Mouse (Mus musculus) embryo, embryonic 10.5 days (tissue): ENCODE measurements around the gene Farsa.
"Not testable (repeated sequence)": the region's sequence is repeated elsewhere in the genome, so short reads cannot be mapped to it uniquely, and the experiment has no call there.

Experiments
- DNase-seq: peaks from one replicate; pipeline ENCODE4 v3.0.0-alpha.2; 2015; ENCODE audit warnings: low spot score

Gene Farsa

DNA sequence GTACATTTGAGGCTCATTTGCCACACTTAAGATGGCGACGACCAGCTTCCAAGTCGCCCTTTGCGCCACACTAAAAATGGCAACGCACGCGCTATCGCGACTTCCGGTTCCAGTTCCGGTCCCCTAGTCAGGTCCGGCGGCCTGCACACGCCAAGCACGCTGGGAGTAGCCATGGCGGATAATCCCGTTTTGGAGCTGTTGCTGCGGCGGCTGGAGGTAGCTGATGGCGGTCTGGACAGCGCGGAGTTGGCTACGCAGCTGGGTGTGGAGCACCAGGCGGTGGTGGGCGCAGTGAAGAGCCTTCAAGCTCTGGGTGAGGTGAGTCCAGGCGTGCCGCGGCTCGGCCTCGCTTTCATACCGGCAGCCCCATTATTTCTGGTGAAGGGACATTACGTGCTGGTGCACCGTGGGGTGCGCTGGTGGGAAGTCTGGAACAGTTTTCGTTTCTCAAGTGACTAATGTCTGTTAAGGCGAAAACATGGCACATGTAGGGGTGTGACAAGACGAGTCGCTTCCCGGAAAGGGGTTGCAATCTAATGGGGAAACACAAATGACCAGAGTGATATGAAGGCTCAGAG is at the start of gene Farsa:
TSS of gene Farsa (plus strand) at position 126 of the 578 bp plus-strand sequence.
- DNase-seq: peak; percentile 98

DNA sequence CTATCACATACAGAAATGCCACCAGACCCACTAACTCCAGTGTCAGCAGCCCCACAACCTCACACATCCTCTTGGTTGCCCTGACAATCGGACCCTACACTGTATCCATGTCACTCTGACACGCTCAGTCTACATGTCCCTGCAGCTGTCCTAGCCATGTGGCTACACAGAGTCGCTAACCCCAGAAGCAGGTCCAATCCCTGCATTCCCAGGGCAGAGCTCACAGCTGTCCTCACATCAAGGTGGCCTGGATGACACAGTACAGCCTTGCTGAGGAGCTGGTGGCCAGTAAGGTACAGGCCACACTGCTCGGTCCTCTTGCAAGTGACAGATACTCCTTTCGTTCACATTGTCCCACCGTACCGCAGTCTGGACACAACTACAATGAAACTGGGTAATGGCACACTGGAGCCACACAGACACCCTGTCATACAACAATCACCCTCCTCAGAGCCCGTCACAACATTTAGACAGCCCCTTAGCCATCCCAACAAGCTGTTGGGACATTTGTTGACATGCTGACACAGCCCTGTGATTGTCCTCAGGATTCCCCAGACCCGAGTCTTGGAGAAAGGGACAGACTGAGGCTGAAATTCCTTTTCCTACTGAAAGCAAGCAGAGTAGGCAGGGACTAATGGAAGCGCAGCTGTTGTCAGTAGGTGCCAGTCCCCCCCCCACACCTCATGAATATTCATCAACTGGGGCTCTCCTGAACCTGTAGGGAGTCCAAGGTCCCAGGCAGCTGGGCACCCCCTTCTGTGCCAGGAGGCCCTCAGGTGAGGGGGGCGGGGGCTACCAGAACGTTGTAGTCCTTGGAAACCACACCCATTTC is 47.5 kb upstream of the Farsa start:
- DNase-seq: no peak

DNA sequence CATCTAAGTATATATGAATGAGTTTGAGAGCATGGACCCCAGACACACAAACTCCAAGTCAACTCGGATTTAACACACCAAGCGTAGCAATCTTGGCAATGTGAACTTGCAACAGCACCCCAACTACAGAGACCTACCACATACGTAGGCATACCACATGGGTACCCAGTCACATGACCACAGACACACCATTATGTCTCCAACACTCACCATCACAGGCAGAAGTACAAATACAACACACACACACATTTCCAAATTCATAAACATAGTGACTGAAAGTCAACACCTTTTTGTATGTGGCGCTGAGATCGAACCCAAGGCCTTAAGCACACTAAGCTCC is 46.9 kb upstream of the Farsa start:
- no peak for DNase-seq

DNA sequence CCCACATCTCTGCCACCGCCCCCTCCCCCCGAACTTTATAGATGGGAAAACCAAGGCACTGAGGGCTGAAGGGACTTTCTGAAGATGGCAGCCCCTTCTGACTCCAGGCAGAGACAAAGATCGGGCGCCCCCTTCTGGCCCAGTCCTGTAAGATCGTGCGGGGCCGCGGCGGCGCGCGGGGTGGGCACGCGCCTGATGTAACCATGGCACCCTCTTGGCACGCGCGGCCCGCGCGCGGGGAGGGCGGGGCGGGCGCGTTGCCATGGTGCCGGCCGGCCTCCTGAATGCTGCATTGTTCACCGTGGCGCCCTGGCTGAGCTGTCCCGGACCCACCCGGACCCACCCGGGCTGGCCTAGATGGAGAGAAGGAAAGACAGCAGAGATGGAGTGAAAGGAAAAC is 45.9 kb upstream of the Farsa start:
- peak; percentile 90 for DNase-seq

DNA sequence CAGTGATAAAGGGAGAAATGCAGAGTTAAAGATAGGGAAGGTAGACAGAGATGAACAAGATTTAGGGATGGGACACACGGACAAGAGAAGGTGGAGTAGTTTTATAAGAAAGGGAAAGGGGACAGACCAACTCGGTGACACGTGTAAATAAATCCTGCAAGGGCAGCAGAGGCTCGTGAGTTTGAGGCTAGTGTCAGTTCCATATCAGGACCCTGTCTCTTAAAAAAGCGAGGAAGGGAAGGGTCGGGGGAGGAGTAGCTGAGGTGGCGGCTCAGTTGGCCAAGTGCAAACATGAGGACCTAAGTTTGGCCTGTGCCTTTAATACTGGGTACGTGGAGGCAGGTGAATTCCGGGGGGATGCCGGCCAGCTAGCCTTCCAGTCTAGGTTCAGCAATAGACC is 45.5 kb upstream of the Farsa start:
- DNase-seq: no peak

- peak; percentile 93 for DNase-seq
Observed at GRCm38 (mm10) chr8:84813059-84813458, 43.7 kb upstream of the Farsa start.

GRCm38 (mm10) chr8:84813830-84814229 is 43.0 kb upstream of the Farsa start:
- DNase-seq: no peak

GRCm38 (mm10) chr8:84814240-84814554 is 42.6 kb upstream of the Farsa start:
- no peak for DNase-seq

GRCm38 (mm10) chr8:84814555-84815441 is 42.0 kb upstream of the Farsa start:
- no peak for DNase-seq

DNA sequence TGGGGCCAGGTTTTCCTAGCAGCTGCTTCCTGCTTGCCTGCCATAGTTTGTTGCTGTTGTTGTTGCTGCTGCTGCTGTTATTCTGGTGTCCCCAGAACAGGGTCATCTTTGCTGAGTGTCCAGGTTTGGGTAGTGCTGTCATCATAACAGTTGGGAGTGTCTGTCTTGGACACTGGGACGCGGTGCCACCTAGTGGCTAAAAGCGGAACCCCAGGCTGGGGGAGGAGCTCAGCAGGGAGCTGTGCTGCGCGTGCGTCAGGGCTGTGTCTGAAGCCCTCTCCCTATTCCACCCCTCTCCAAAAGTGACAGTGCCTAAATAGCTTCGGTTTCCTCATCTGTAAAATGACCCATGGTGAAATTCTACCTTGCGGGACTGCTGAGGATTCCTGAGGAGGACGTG is 41.2 kb upstream of the Farsa start:
- DNase-seq: peak; percentile 93

DNA sequence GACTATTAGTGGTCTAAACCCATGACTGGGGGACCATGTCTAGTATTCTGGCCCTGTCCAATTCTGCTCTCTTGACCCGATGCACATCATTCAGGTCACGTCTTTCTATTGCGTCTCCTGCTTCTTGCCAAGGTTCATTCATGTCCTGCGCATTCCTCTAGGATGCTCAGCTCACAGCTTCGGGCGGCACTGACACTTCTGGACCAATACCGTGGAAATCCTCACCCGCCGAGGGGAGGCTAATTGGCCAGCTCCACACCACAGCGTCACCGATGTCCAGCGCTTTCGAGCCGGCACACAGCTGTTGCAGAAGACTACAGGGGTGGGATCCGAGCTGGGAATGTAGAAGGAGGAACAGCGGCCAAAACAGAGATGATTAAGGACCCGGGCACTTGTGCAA is 40.7 kb upstream of the Farsa start:
- no peak for DNase-seq

DNA sequence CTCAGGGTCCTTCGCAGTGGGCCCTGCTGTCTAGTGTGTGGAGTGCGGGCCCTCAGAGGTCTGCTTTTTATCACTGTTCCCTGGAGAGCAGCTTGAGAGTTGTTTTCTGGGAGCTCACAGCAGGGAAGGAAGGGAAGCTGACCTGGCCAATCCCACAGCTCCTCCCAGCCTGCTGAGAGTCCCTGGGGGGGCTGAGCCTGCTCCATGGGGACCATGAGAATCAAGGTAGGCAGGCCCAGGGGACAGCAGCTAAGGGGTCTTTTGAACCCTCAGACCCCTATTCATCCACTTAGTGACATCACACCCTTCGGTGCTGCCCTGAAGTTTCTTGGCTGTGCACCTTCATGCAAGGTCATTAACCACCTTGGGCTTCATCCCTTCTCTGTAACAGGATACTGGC is 34.1 kb upstream of the Farsa start, which contains the start of gene Dand5:
TSS of gene Dand5 (minus strand) at position 101 of the 400 bp plus-strand sequence.
- no peak for DNase-seq

DNA sequence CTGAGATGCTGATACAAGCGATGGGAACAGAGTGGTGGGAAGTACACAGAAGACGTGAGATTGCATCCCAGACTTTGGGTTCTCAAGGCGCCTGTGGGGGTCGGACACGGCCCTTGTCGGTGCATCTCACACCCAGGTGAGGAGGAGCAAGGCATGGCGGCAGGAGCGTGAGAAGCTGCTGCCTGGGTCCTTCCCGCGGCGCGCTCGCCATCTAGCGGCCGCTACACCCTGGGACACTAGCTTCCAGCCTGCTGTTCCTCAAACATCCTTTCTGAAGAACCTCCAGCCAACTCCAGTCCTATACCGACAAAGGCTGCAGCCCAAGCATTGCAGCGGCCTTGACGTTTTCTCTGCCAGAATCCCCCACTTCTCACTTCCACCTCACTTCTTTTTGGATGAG is 33.1 kb upstream of the Farsa start:
- peak; percentile 84 for DNase-seq

DNA sequence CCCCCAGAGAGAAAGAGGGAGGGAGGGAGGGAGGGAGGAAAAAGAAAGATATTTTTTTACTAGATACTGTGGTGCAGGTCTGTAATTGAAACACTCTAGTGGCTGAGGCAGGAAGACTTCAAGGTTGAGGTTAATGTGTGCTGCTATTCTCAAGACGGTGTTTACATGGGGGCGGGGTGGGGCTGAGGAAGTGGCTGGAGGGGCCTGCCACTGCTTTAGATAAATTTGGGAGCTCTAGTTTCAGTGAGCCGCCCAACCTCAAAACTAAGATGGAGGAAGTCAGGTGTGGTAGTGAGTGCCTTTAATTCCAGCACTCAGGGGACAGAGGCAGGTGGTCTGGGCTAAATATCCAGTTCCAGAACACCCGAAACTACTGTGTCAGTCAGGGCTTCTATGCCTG is 31.2 kb upstream of the Farsa start:
- DNase-seq: no peak

- not testable (repeated sequence) for DNase-seq
Observed at GRCm38 (mm10) chr8:84826518-84826917, 30.3 kb upstream of the Farsa start.

DNA sequence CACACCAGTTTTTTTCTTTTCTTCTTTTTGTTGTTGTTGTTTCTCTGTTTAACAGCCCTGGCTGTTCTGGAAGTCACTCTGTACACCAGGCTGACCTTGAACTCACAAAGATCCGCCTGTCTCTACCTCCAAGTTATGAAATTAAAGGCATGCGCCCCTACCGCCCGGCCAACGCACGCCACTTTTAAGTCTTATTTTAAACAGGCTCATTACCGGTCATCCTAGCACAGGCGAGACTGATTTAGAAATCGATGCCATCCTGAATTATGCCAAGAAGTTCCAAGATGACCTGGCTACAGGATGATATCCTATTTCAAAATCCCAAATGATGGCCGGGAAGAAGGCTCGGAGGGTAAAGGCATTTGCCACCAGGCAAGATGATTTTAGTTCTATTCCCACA is 25.3 kb upstream of the Farsa start, which contains the start of gene Gadd45gip1:
TSS of gene Gadd45gip1 (plus strand) at position 33 of the 400 bp plus-strand sequence.
- DNase-seq: no peak

DNA sequence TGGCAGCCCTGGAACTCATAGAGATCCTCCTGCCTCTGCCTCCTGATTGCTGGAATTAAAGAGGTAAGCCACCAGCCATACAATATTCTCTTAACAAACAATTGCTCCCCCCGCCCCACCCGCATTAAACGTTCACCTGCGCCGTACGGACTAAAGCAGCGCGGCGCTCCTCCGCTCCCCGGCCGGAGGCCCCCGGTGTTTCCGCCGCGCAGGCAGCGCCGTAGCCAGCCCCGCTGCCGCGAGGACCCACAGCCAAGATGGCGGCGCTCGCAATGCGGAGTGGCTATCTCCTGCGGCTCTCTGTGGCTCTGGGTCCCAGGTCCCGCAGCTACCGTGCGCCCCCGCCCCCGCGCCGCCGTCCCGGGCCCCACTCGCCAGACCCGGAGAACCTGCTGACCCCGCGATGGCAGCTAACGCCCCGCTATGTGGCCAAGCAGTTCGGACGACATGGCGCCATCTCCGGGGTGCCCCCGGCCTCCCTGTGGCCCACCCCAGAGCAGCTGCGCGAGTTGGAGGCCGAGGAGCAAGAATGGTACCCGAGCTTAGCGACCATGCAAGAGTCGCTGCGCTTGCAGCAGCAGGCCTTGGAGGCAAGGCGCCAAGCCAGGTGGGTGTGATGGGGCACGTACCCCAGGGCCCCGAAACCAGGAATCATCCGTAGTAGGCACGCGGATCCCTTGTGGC is 24.6 kb upstream of the Farsa start:
- DNase-seq: peak; percentile 81

DNA sequence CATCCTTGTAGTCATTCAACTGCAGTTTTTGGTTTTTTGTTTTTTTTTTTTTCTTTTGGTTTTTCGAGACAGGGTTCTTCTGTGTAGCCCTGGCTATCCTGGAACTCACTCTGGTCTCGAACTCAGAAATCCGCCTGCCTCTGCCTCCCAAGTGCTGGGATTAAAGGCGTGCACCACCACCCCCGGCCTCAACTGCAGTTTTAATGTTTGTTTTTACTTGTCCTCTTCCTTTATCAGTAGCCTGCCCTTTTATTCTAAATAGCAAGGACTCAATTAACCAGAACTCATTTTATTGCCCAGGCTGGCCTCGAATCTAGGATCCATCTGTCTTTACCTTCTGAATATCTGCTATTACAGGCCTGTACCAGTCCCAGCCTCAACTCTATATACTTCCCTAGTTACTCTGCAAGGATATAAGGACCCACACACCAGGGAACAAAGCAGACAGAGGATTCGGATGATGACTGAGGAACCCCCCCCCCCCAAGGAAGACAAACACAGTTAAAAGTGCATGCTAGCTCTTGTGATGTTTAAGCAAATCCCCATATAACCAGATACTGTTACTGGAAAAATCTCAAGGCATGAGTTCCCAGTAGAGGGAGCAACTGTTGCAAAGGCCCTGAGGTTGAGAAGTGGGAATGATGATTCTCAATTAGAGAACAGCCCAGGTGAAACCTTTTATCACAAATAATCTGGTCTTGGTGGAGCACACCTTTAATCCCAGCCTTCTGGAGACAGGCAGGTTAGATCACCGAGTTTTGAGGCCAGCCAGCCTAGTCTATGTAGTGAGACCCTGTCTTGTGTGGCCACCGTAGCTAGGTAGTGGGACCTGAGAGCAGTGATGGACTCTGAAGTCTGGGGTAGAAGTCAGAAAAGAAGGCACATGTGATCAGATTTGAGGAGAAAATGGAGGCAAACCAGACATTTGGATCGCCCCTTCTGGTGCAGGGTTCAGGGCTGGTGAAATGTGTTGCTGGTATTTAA is 23.7 kb upstream of the Farsa start:
- DNase-seq: no peak

DNA sequence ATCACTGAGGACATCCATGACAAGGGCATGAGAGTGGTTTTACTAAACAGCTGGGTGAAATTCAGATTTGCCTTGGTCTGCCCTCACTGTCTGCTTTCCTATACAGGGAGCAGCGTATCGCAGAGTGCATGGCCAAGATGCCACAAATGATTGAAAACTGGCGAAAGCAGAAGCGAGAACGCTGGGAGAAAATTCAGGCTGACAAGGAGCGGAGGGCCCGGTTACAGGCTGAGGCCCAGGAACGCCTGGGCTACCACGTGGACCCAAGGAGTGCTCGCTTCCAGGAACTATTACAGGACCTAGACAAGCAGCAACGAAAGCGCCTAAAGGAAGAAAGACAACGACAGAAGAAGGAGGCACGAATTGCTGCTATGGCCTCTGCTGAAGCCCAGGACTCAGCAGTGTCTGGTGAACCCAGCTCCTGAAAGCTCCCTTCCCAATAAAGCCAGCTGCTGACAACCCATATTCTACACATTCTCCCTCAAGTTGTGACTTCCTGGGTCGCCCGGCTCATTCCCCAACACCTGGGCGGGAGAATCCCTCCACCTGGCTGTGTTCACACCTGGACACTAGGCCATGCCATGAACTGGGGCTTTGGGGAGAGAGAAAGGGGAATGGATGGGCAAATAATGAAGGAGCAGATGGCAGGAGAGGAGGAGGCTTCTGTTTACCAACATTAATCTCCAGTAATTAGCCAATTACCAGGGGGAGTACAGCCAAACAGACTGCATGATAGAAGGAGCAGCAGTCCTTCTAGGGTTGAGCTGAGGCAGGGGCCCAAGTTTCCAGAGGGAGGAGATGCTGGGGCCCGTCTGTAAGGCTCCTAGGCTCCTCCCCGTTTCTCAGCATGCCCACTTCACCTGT is 22.6 kb upstream of the Farsa start:
- no peak for DNase-seq
